Mouse (Mus musculus): ENCODE measurements around the gene Gm3629. TPM values are rescaled to one million over a fixed set of nuclear protein-coding genes. Genes with fewer than 3 reads are reported as not detected.

The Gm3629 gene
- 0.09 and 0.21 TPM in 2 replicates for polyA plus RNA-seq (2012; rRNA removed; ENCODE audit: low replicate concordance)

DNA sequence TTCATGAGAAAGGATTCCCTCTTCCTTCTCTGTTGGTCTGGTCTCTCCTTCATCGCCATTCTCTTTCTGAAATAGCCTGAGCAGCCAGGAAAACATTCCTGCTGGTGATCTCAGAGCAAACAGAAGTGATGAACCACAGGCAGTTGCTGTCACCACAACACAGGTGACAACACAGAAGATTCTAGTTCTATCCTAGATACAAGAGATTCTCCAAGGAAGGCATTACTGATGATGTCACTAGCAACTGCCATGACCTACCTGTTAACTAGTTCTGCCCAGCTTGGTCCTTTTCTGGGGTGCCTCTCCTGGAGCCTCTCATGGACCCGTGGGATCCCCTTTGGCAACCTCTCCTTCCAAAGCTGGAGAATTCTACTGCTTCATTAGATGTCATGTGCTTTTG, at the start of gene Gm3629:
Gene Gm3629, minus strand, starts transcription at position 101 of the 400 bp plus-strand sequence.

DNA sequence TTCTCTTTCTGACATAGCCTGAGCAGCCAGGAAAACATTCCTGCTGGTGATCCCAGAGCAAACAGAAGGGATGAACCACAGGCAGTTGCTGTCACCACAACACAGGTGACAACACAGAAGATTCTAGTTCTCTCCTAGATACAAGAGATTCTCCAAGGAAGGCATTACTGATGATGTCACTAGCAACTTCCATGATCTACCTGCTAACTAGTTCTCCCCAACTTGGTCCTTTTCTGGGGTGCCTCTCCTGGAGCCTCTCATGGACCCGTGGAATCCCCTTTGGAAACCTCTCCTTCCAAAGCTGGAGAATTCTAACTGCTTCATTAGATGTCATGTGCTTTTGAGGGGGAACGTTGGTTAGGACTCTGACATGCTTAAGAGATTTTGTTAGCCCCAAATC, 31.9 kb upstream of the Gm3629 start, which contains the start of gene Gm3460:
Gene Gm3460, minus strand, starts transcription at position 101 of the 400 bp plus-strand sequence.

DNA sequence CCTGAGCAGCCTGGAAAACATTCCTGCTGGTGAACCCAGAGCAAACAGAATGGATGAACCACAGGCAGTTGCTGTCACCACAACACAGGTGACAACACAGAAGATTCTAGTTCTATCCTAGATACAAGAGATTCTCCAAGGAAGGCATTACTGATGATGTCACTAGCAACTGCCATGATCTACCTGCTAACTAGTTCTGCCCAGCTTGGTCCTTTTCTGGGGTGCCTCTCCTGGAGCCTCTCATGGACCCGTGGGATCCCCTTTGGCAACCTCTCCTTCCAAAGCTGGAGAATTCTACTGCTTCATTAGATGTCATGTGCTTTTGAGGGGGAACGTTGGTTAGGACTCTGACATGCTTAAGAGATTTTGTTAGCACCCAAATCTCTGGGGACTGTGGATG, 53.2 kb downstream of the Gm3629 start, which contains the start of gene Gm8356:
Gene Gm8356, minus strand, starts transcription at position 101 of the 400 bp plus-strand sequence.

Other genes starting within 250 kb of the Gm3629 start
- gene Gm3618, start 246.9 kb downstream of the Gm3629 start, polyA plus RNA-seq (2012; rRNA removed; ENCODE audit: low replicate concordance) = not detected in 2 replicates
- not detected in 2 replicates for gene Gm16440, start 200.3 kb downstream of the Gm3629 start, polyA plus RNA-seq (2012; rRNA removed; ENCODE audit: low replicate concordance)
- not detected in 2 replicates for gene Gm3591, start 178.1 kb downstream of the Gm3629 start, polyA plus RNA-seq (2012; rRNA removed; ENCODE audit: low replicate concordance)
- not detected in 2 replicates for gene Gm3594, start 146.0 kb downstream of the Gm3629 start, polyA plus RNA-seq (2012; rRNA removed; ENCODE audit: low replicate concordance)
- not detected in 2 replicates for gene Gm8356, start 53.3 kb downstream of the Gm3629 start, polyA plus RNA-seq (2012; rRNA removed; ENCODE audit: low replicate concordance)
- gene Gm3460, start 31.8 kb upstream of the Gm3629 start, polyA plus RNA-seq (2012; rRNA removed; ENCODE audit: low replicate concordance) = not detected in 2 replicates
- gene Gm10251, start 93.6 kb upstream of the Gm3629 start, polyA plus RNA-seq (2012; rRNA removed; ENCODE audit: low replicate concordance) = not detected in 2 replicates
- gene Gm8050, start 129.6 kb upstream of the Gm3629 start, polyA plus RNA-seq (2012; rRNA removed; ENCODE audit: low replicate concordance) = not detected in 2 replicates
- 0.07 and 0.34 TPM in 2 replicates for gene Gm3636, start 151.7 kb upstream of the Gm3629 start, polyA plus RNA-seq (2012; rRNA removed; ENCODE audit: low replicate concordance)
- not detected in 2 replicates for gene Gm8362, start 183.8 kb upstream of the Gm3629 start, polyA plus RNA-seq (2012; rRNA removed; ENCODE audit: low replicate concordance)
- not detected in 2 replicates for gene Gm3642, start 249.7 kb upstream of the Gm3629 start, polyA plus RNA-seq (2012; rRNA removed; ENCODE audit: low replicate concordance)